In the genomic region with DNA sequence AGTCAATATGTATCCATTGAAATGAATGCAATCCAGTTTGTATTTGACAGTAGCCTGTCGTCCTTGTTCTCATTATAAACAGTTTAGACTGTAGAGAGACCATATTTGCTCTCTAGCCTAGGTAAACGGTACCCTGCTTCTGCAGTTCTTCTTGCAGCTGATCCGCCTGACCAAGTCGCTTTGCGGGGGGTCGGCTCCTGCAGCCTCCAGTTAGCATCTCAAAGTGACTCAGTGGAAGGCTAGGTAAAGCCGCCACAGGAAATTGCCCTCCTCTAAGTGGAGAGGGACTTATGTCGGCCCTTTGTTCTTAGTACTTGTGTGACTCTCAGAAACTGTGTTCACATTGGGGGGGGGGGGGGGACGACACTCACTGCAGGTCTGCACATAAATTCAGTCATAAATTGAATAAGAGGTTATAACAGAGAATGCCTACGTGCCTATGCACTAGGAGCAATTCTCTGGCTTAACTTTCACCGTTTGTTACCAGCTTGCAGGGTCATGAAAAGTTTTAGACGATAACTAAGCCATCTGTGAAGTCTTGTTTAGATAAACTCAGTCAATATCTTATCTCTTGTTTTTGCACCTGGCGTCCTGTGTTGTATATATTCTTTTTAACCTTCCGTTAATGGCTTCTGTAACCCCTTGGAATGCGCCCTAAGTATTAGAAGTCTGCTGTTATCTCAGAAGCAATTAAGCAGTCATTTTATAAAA, we compare ENCODE assay signal across 1 mouse cellular context.
TF ChIP-seq lines count a peak whose summit lies in the region.

No protein-coding gene starts in this region.

TF ChIP-seq in MEL, 35 proteins besides CTCF, POLR2A, EP300 and RAD21 (continued from another document):
- no peak for TF ChIP-seq USF2 (IDR thresholded peaks at IDR 0.05; ENCODE audit: borderline replicate concordance in 1 of 2, insufficient read depth in 1 of 2, low read depth in 1 of 2, low read length in 2 of 2)
- peak; percentile 96 for TF ChIP-seq TCF12 (IDR thresholded peaks at IDR 0.05; ENCODE audit: low read depth, low read length)
- no peak for TF ChIP-seq USF1 (IDR thresholded peaks at IDR 0.05; ENCODE audit: low read depth, low read length)
- TF ChIP-seq CHD1 (IDR thresholded peaks at IDR 0.05; ENCODE audit: low read depth, low read length) = no peak
- no peak for TF ChIP-seq E2F4 (IDR thresholded peaks at IDR 0.05; ENCODE audit: borderline replicate concordance, low read depth, low read length)
- no peak for TF ChIP-seq ZMIZ1 (IDR thresholded peaks at IDR 0.05; ENCODE audit: low read depth, low read length)
- TF ChIP-seq BHLHE40 (IDR thresholded peaks at IDR 0.05; ENCODE audit: borderline replicate concordance, low read depth, low read length) = peak; percentile 57; the same call in 1 of the 2 replicates
- TF ChIP-seq KAT2A (conservative IDR thresholded peaks at IDR 0.05; ENCODE audit: low read depth, low read length) = no peak; the same call in 1 of the 2 replicates
- TF ChIP-seq ELF1 (IDR thresholded peaks at IDR 0.05; ENCODE audit: low read depth, low read length) = no peak
- TF ChIP-seq NRF1 (IDR thresholded peaks at IDR 0.05; ENCODE audit: insufficient read depth, low read depth, low read length, poor library complexity, severe bottlenecking) = no peak
- 0 out of 2 replicates have a peak, but pooled peaks have one; percentile 51 for TF ChIP-seq MEF2A (IDR thresholded peaks at IDR 0.05; ENCODE audit: extremely low read depth, insufficient replicate concordance, low read depth, low read length, poor library complexity, severe bottlenecking)
- TF ChIP-seq ZC3H11A (IDR thresholded peaks at IDR 0.05; ENCODE audit: low read depth, low read length) = no peak
- no peak for TF ChIP-seq MAZ (IDR thresholded peaks at IDR 0.05; ENCODE audit: low read depth, low read length)
- no peak for TF ChIP-seq MYC (IDR thresholded peaks at IDR 0.05; ENCODE audit: low read depth, low read length)
- no peak for TF ChIP-seq POLR2AphosphoS5 (IDR thresholded peaks at IDR 0.05; ENCODE audit: borderline replicate concordance, low read depth, low read length)
- TF ChIP-seq CHD2 (IDR thresholded peaks at IDR 0.05; ENCODE audit: low read length) = no peak
- no peak for TF ChIP-seq TBP (IDR thresholded peaks at IDR 0.05; ENCODE audit: low read depth, low read length)
- TF ChIP-seq MAFK (IDR thresholded peaks at IDR 0.05; ENCODE audit: borderline replicate concordance, low read depth, low read length) = no peak
- no peak for TF ChIP-seq HCFC1 (IDR thresholded peaks at IDR 0.05; ENCODE audit: low read depth, low read length)
- no peak; the same call in 1 of the 2 replicates for TF ChIP-seq MXI1 (IDR thresholded peaks at IDR 0.05; ENCODE audit: low read depth, low read length)
- no peak for TF ChIP-seq MAX (IDR thresholded peaks at IDR 0.05; ENCODE audit: low read length)
- TF ChIP-seq MYB (IDR thresholded peaks at IDR 0.05; ENCODE audit: low read depth, low read length) = 0 out of 2 replicates have a peak, but pooled peaks have one; percentile 53
- TF ChIP-seq JUND (IDR thresholded peaks at IDR 0.05; ENCODE audit: low read depth, low read length) = no peak
- peak; percentile 70 for TF ChIP-seq TAL1 (IDR thresholded peaks at IDR 0.05; ENCODE audit: low read length)
- no peak for TF ChIP-seq GABPA (IDR thresholded peaks at IDR 0.05; ENCODE audit: low read depth, low read length)
- no peak for TF ChIP-seq ZNF384 (IDR thresholded peaks at IDR 0.05; ENCODE audit: low read depth, low read length)
- no peak for TF ChIP-seq UBTF (IDR thresholded peaks at IDR 0.05; ENCODE audit: borderline replicate concordance, insufficient read depth, low read depth, low read length)
- no peak for TF ChIP-seq SMC3 (IDR thresholded peaks at IDR 0.05; ENCODE audit: low read depth, low read length)
